Mouse (Mus musculus): ENCODE results near the gene Gstm6. TPM values are rescaled to one million over a fixed set of nuclear protein-coding genes. Genes with fewer than 3 reads are reported as not detected.
"Not testable (repeated sequence)": the region's sequence is repeated elsewhere in the genome, so short reads cannot be mapped to it uniquely, and the experiment has no call there.

Gstm6 gene
- polyA plus RNA-seq, 1 experiment, result 2.1 TPM

GRCm38 (mm10) chr3:107889236-107889635, 54.3 kb downstream of the Gstm6 start:
- not testable (repeated sequence) for DNase-seq (ENCODE audit: low spot score)

Other genes with a start within 250 kb of the Gstm6 start
- gene Ahcyl1, start 247.2 kb downstream of the Gstm6 start, polyA plus RNA-seq (2012; rRNA removed), result 101 and 110 TPM in 2 replicates
- 33.2 and 34.9 TPM in 2 replicates for gene Csf1, start 183.3 kb downstream of the Gstm6 start, polyA plus RNA-seq (2012; rRNA removed)
- gene Eps8l3, start 66.5 kb downstream of the Gstm6 start, polyA plus RNA-seq (2012; rRNA removed), result not detected in 2 replicates
- gene Gstm5, start 47.9 kb downstream of the Gstm6 start, polyA plus RNA-seq (2012; rRNA removed), result 59.8 and 62.7 TPM in 2 replicates
- gene Gstm7, start 11.9 kb downstream of the Gstm6 start, polyA plus RNA-seq (2012; rRNA removed), result 2.7 and 5.1 TPM in 2 replicates
- gene Gstm3, start 25.5 kb upstream of the Gstm6 start, polyA plus RNA-seq (2012; rRNA removed), result 0.45 and 0.75 TPM in 2 replicates
- gene Gstm2, start 42.7 kb upstream of the Gstm6 start, polyA plus RNA-seq (2012; rRNA removed), result 148 and 153 TPM in 2 replicates
- gene Gstm1, start 74.2 kb upstream of the Gstm6 start, polyA plus RNA-seq (2012; rRNA removed), result 9,762 and 10,289 TPM in 2 replicates
- 128 and 151 TPM in 2 replicates for gene Gstm4, start 101.1 kb upstream of the Gstm6 start, polyA plus RNA-seq (2012; rRNA removed)
- 33.5 and 37.8 TPM in 2 replicates for gene Ampd2, start 142.9 kb upstream of the Gstm6 start, polyA plus RNA-seq (2012; rRNA removed)
- gene Gnat2, start 149.0 kb upstream of the Gstm6 start, polyA plus RNA-seq (2012; rRNA removed), result 0.39 and 0.57 TPM in 2 replicates
- 70.4 and 75.8 TPM in 2 replicates for gene Gnai3, start 202.4 kb upstream of the Gstm6 start, polyA plus RNA-seq (2012; rRNA removed)
- gene Gpr61, start 211.1 kb upstream of the Gstm6 start, polyA plus RNA-seq (2012; rRNA removed), result 0.01 TPM in 1 of 2 replicates, not detected in the other
- 9.4 and 13.1 TPM in 2 replicates for gene Amigo1, start 242.6 kb upstream of the Gstm6 start, polyA plus RNA-seq (2012; rRNA removed)